Mouse (Mus musculus) heart, embryonic 11.5 days (tissue): Measurements from ENCODE around the gene Tmem80. TPM values are rescaled to one million over a fixed set of nuclear protein-coding genes. Genes with fewer than 3 reads are reported as not detected.

Experiments
- ATAC-seq: fragments of 200-750 bp; cut with Nextera tagmentation; replicated peaks from 2 replicates; pipeline ENCODE4 v1.8.0; 2017; ENCODE audit warnings: moderate library complexity; ENCODE audit not compliant: insufficient number of reproducible peaks, low FRiP score, low TSS enrichment
- H3K27ac ChIP-seq: fragments of 300-500 bp; sonication (generic); 2 replicates; pipeline ENCODE4 v1.5.1; 2014; ENCODE audit warnings: mild to moderate bottlenecking, low read depth, low read length
- H3K27me3 ChIP-seq: fragments of 300-500 bp; sonication (generic); 2 replicates; pipeline ENCODE4 v1.6.1; 2014; ENCODE audit warnings: mild to moderate bottlenecking, low read length, mixed read lengths; ENCODE audit not compliant: control insufficient read depth, insufficient read depth
- H3K36me3 ChIP-seq: fragments of 300-500 bp; sonication (generic); 2 replicates; pipeline ENCODE4 v1.6.1; 2014; ENCODE audit warnings: mild to moderate bottlenecking, low read length, moderate library complexity, mixed read lengths; ENCODE audit not compliant: control insufficient read depth, insufficient read depth
- H3K4me1 ChIP-seq: fragments of 300-500 bp; sonication (generic); 2 replicates; pipeline ENCODE4 v1.6.1; 2014; ENCODE audit warnings: low read length; ENCODE audit not compliant: control insufficient read depth, insufficient read depth
- H3K4me2 ChIP-seq: fragments of 300-500 bp; sonication (generic); 2 replicates; pipeline ENCODE4 v1.6.1; 2014; ENCODE audit warnings: mild to moderate bottlenecking, moderate library complexity
- H3K4me3 ChIP-seq: fragments of 300-500 bp; sonication (generic); 2 replicates; pipeline ENCODE4 v1.5.1; 2014; ENCODE audit warnings: low read depth, low read length
- H3K9ac ChIP-seq: fragments of 300-500 bp; sonication (generic); 2 replicates; pipeline ENCODE4 v1.6.1; 2014; ENCODE audit warnings: mild to moderate bottlenecking, low read depth, low read length, moderate library complexity
- H3K9me3 ChIP-seq: fragments of 300-500 bp; sonication (generic); replicated peaks from 2 replicates; pipeline ENCODE4 v1.6.1; 2016; ENCODE audit warnings: low read length; ENCODE audit not compliant: control insufficient read depth
- whole genome bisulfite sequencing: fragments of 180-500 bp; shearing (Covaris S2); extraction: QIAGEN DNeasy Blood & Tissue Kit; methylation state at CpG from one replicate; pipeline ENCODE4 v1.1.7; 2014; ENCODE audit not compliant: insufficient replicate concordance; 5-methylcytosine and 5-hydroxymethylcytosine counted together
- polyA plus RNA-seq: library from polyadenylated mRNA; unstranded; fragments of >200 nt; fragmentation: Nextera tagmentation; extraction: Ambion mirVana; gene quantifications from 2 replicates; pipeline ENCODE4 v1.2.1, GENCODE M21; 2014

Gene Tmem80
- polyA plus RNA-seq, 1 experiment from 2014 or later: 23.6 TPM

GRCm38 (mm10) chr7:141340476-141340875 is 12.9 kb downstream of the Tmem80 start:
- 69% methylated on average over 6 of the region's 6 CpGs for WGBS
- no peak for ATAC-seq
- H3K27me3 ChIP-seq: peaks cover 12% of the 10 kb centered on the region
- H3K4me1 ChIP-seq: peaks cover 9% of the 10 kb centered on the region
- H3K36me3 ChIP-seq: no peaks in the 10 kb centered on the region
- H3K9me3 ChIP-seq: no peaks in the 10 kb centered on the region
- no peak overlapping the region for H3K27ac ChIP-seq
- H3K4me2 ChIP-seq: no peak overlapping the region
- no peak overlapping the region for H3K4me3 ChIP-seq
- no peak overlapping the region for H3K9ac ChIP-seq

GRCm38 (mm10) chr7:141341689-141342226 is 14.2 kb downstream of the Tmem80 start:
- Histone ChIP-seq H3K36me3 (no peaks in the 10 kb centered on the region), H3K4me3 (no peak overlapping the region), H3K9me3 (no peaks in the 10 kb centered on the region), H3K27me3 (peaks cover 12% of the 10 kb centered on the region), H3K27ac (no peak overlapping the region), H3K4me1 (peaks cover 9% of the 10 kb centered on the region), H3K9ac (no peak overlapping the region), H3K4me2 (no peak overlapping the region)
- WGBS: 75% methylated on average over 10 of the region's 10 CpGs
- no peak for ATAC-seq

GRCm38 (mm10) chr7:141343230-141343629 is 15.7 kb downstream of the Tmem80 start:
- no peak for ATAC-seq
- Histone ChIP-seq H3K36me3 (no peaks in the 10 kb centered on the region), H3K27ac (no peak overlapping the region), H3K9me3 (no peaks in the 10 kb centered on the region), H3K4me3 (no peak overlapping the region), H3K4me1 (peaks cover 9% of the 10 kb centered on the region), H3K27me3 (peaks cover 9% of the 10 kb centered on the region), H3K9ac (no peak overlapping the region), H3K4me2 (no peak overlapping the region)
- WGBS: 62% methylated on average over 2 of the region's 2 CpGs

- Histone ChIP-seq H3K27ac (no peak overlapping the region), H3K4me1 (peaks cover 6% of the 10 kb centered on the region), H3K36me3 (no peaks in the 10 kb centered on the region), H3K9ac (no peak overlapping the region), H3K27me3 (peaks cover 5% of the 10 kb centered on the region), H3K4me3 (no peak overlapping the region), H3K4me2 (no peak overlapping the region), H3K9me3 (no peaks in the 10 kb centered on the region)
- no peak for ATAC-seq
- 62% methylated on average over 7 of the region's 7 CpGs for WGBS
These were observed 16.2 kb downstream of the Tmem80 start for GRCm38 (mm10) chr7:141343696-141344095.

- H3K36me3 ChIP-seq: no peaks in the 10 kb centered on the region
- H3K27me3 ChIP-seq: no peaks in the 10 kb centered on the region; the same call in 1 of the 2 replicates
- no peak overlapping the region for H3K9ac ChIP-seq
- H3K4me1 ChIP-seq: no peaks in the 10 kb centered on the region
- ATAC-seq: no peak
- H3K9me3 ChIP-seq: no peaks in the 10 kb centered on the region
- 83% methylated on average over 5 of the region's 5 CpGs for WGBS
- H3K27ac ChIP-seq: no peak overlapping the region
- H3K4me3 ChIP-seq: no peak overlapping the region
- H3K4me2 ChIP-seq: no peak overlapping the region
These were observed 17.2 kb downstream of the Tmem80 start for GRCm38 (mm10) chr7:141344787-141345186.

GRCm38 (mm10) chr7:141351061-141351460 is 23.5 kb downstream of the Tmem80 start:
- Histone ChIP-seq H3K4me1 (no peaks in the 10 kb centered on the region), H3K27ac (no peak overlapping the region), H3K27me3 (no peaks in the 10 kb centered on the region), H3K36me3 (no peaks in the 10 kb centered on the region), H3K9me3 (no peaks in the 10 kb centered on the region), H3K9ac (no peak overlapping the region), H3K4me3 (no peak overlapping the region), H3K4me2 (no peak overlapping the region)
- ATAC-seq: no peak
- WGBS: 75% methylated on average over 6 of the region's 6 CpGs

GRCm38 (mm10) chr7:141355051-141355450 is 27.5 kb downstream of the Tmem80 start:
- 73% methylated on average over 8 of the region's 8 CpGs for WGBS

GRCm38 (mm10) chr7:141355626-141356326 is 28.2 kb downstream of the Tmem80 start:
- Histone ChIP-seq H3K9ac (no peak overlapping the region), H3K36me3 (no peaks in the 10 kb centered on the region), H3K4me1 (no peaks in the 10 kb centered on the region), H3K9me3 (no peaks in the 10 kb centered on the region), H3K27me3 (peaks cover 7% of the 10 kb centered on the region), H3K4me3 (no peak overlapping the region), H3K4me2 (no peak overlapping the region), H3K27ac (no peak overlapping the region)
- ATAC-seq: no peak
- 49% methylated on average over 12 of the region's 12 CpGs for WGBS

More at GRCm38 (mm10) chr7:141355051-141355450, 27.5 kb downstream of the Tmem80 start:
- no peak overlapping the region for H3K9ac ChIP-seq
- no peaks in the 10 kb centered on the region for H3K4me1 ChIP-seq
- H3K4me2 ChIP-seq: no peak overlapping the region
- no peak overlapping the region for H3K4me3 ChIP-seq
- ATAC-seq: no peak
- H3K36me3 ChIP-seq: no peaks in the 10 kb centered on the region
- H3K9me3 ChIP-seq: no peaks in the 10 kb centered on the region
- H3K27me3 ChIP-seq: no peaks in the 10 kb centered on the region
- no peak overlapping the region for H3K27ac ChIP-seq

- no peak for ATAC-seq
- H3K9me3 ChIP-seq: no peaks in the 10 kb centered on the region
- no peak overlapping the region for H3K4me3 ChIP-seq
- WGBS: 68% methylated on average over 14 of the region's 14 CpGs
- no peak overlapping the region for H3K27ac ChIP-seq
- no peak overlapping the region for H3K9ac ChIP-seq
- H3K36me3 ChIP-seq: no peaks in the 10 kb centered on the region
- H3K4me2 ChIP-seq: no peak overlapping the region
- no peaks in the 10 kb centered on the region for H3K4me1 ChIP-seq
- H3K27me3 ChIP-seq: peaks cover 18% of the 10 kb centered on the region
These were observed 29.4 kb downstream of the Tmem80 start for GRCm38 (mm10) chr7:141356971-141357370.
